Comparison of ENCODE assay signal across 9 mouse cellular contexts in the genomic region with DNA sequence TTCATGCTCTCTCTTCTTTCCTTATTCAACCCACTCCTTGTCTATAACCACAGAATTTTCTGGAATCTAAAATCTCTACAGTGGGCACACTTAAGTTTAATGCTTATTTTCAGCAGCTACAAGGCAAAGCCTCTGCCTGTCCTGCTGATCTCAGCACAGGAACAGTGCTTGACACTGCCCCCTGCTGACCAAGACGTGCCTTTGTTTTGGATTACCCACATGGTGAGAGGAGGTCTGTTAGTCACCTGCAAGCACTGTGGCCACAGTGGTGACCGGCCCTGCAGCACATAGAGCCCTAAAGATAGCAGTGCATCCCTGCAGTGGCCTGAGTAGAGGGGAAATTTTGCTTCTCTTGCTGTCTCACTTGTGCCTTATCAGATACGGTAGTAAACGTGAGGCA. TPM values are rescaled to one million over a fixed set of nuclear protein-coding genes. Genes with fewer than 3 reads are reported as not detected.
DNase-seq lines count a peak whose midpoint lies in the region; ATAC-seq and TF ChIP-seq lines count a peak whose summit lies in the region.
"Had no signal": no experiment of that assay in that cellular context is flagged by ENCODE, and none has a peak within 500 bp of the region (broad histone marks: within the 10 kb centered on the region; RNA-seq: fewer than 3 reads in every experiment).

No protein-coding gene starts in this region.

- H3K4me2 ChIP-seq in stomach, postnatal 0 days (replicated peaks; ENCODE audit: low read depth), result no peak overlapping the region

- TF ChIP-seq CTCF in stomach, postnatal 0 days (IDR thresholded peaks at IDR 0.05; ENCODE audit: low read depth), result peak; percentile 86

- intact Hi-C loops in gastrocnemius, postnatal 14 days (cut with DNase I; ENCODE audit: low total_unique reads), result loop anchor here (5.0 kb wide), 1 partner anchor 129 kb away; no protein-coding TSS in a partner anchor

- no peak overlapping the region for H3K4me3 ChIP-seq in stomach, postnatal 0 days (ENCODE audit: low read depth, low read length)

- no peak overlapping the region for H3K9ac ChIP-seq in stomach, postnatal 0 days (ENCODE audit: low read length)

- no peak for TF ChIP-seq EP300 in stomach, postnatal 0 days (optimal IDR thresholded peaks at IDR 0.05)

- H3K9me3 ChIP-seq in stomach, postnatal 0 days (ENCODE audit: control insufficient read depth, low read length), result no peaks in the 10 kb centered on the region

- H3K4me1 ChIP-seq in stomach, postnatal 0 days (replicated peaks; ENCODE audit: control insufficient read depth, insufficient read depth), result no peaks in the 10 kb centered on the region

- no peak overlapping the region for H3K27ac ChIP-seq in stomach, postnatal 0 days (replicated peaks)
- H3K27ac ChIP-seq: macrophage had no signal

- ATAC-seq in megakaryocyte progenitor cell, adult 5-6 weeks (replicated peaks; ENCODE audit: poor library complexity), result peak; percentile 94
- ATAC-seq in stomach, postnatal 0 days (ENCODE audit: low FRiP score, low TSS enrichment), result peak; percentile 55

- no peaks in the 10 kb centered on the region for H3K27me3 ChIP-seq in stomach, postnatal 0 days (ENCODE audit: control insufficient read depth, insufficient read depth, low read length)

- 53% methylated on average over 4 of the region's 4 CpGs for WGBS in stomach, postnatal 0 days

- peak; percentile 9 to 36 for DNase-seq in heart, adult 9 months (ENCODE audit: low spot score in 2 of 2)
- no peak for DNase-seq in heart, adult 11 months
- DNase-seq in MN1 (ENCODE audit: low spot score), result peak; percentile 72
- DNase-seq in cerebellum, adult 18-20 months, result peak; percentile 79 to 82
- DNase-seq in gastrocnemius, postnatal 14 days, result peak; percentile 63
- peak; percentile 32 for DNase-seq in layer of hippocampus, adult 9-10 months (ENCODE audit: low spot score)
- DNase-seq in stomach, postnatal 0 days (ENCODE audit: low spot score), result peak; percentile 65

- H3K36me3 ChIP-seq in stomach, postnatal 0 days (ENCODE audit: control insufficient read depth, insufficient read depth, low read length), result no peaks in the 10 kb centered on the region; the same call in 1 of the 2 replicates

RNA-seq across cellular contexts. Expression of gene Coa5, which starts 28.2 kb away (rescaled TPM):
- total RNA-seq in gastrocnemius, postnatal 14 days (2021), result 100 to 1,000 TPM; 106 to 107 TPM
- 84.4 and 88.5 TPM in 2 replicates for total RNA-seq in megakaryocyte progenitor cell, adult 5-6 weeks (2015)
- total RNA-seq in megakaryocyte progenitor cell, adult 5-6 weeks (2017), result 61.6 and 68.1 TPM in 2 replicates
- polyA plus RNA-seq in stomach, postnatal 0 days (2015; fragmentation: Nextera tagmentation; extraction: Ambion mirVana), result 24.1 and 25.8 TPM in 2 replicates

RNA-seq across cellular contexts. Expression of gene Unc50, which starts 28.3 kb away (rescaled TPM):
- 10 to 100 TPM; 19.7 to 20.2 TPM for total RNA-seq in gastrocnemius, postnatal 14 days (2021)
- total RNA-seq in megakaryocyte progenitor cell, adult 5-6 weeks (2015), result 79.2 and 90.5 TPM in 2 replicates
- 51.2 and 55.2 TPM in 2 replicates for total RNA-seq in megakaryocyte progenitor cell, adult 5-6 weeks (2017)
- 131 and 141 TPM in 2 replicates for polyA plus RNA-seq in stomach, postnatal 0 days (2015; fragmentation: Nextera tagmentation; extraction: Ambion mirVana)
